Mouse (Mus musculus) liver, postnatal 0 days (tissue): Measurements from ENCODE around the gene Esyt1. TPM values are rescaled to one million over a fixed set of nuclear protein-coding genes. Genes with fewer than 3 reads are reported as not detected.
A peak's percentile ranks its signal among the peaks of the same experiment; 100 is the strongest.
"Not testable (repeated sequence)": the region's sequence is repeated elsewhere in the genome, so short reads cannot be mapped to it uniquely, and the experiment has no call there.

Source experiments
- ATAC-seq: fragments of 200-750 bp; cut with Nextera tagmentation; 2 replicates; pipeline ENCODE4 v1.8.0; 2017; ENCODE audit warnings: mild to moderate bottlenecking, moderate library complexity
- DNase-seq: peaks from one replicate; pipeline ENCODE4 v3.0.0-alpha.2; 2016
- H3K27ac ChIP-seq: fragments of 300-500 bp; sonication (generic); 2 replicates; pipeline ENCODE4 v1.5.1; 2014; ENCODE audit warnings: antibody characterized with exemption, moderate library complexity, mild to moderate bottlenecking, low read depth
- H3K27me3 ChIP-seq: fragments of 300-500 bp; sonication (generic); 2 replicates; pipeline ENCODE4 v1.6.1; 2014; ENCODE audit warnings: low read length, control low read depth, mixed read lengths; ENCODE audit not compliant: insufficient read depth
- H3K36me3 ChIP-seq: fragments of 300-500 bp; sonication (generic); replicated peaks from 2 replicates; pipeline ENCODE4 v1.6.1; 2014; ENCODE audit warnings: mild to moderate bottlenecking, control low read depth, low read length, moderate library complexity, mixed read lengths; ENCODE audit not compliant: insufficient read depth
- H3K4me1 ChIP-seq: fragments of 300-500 bp; sonication (generic); 2 replicates; pipeline ENCODE4 v1.6.1; 2014; ENCODE audit warnings: antibody characterized with exemption, mild to moderate bottlenecking, control low read depth; ENCODE audit not compliant: insufficient read depth
- H3K4me2 ChIP-seq: fragments of 300-500 bp; sonication (generic); 2 replicates; pipeline ENCODE4 v1.6.1; 2014; ENCODE audit warnings: low read depth, mild to moderate bottlenecking, low read length, moderate library complexity, mixed read lengths
- H3K4me3 ChIP-seq: fragments of 300-500 bp; sonication (generic); 2 replicates; pipeline ENCODE4 v1.5.1; 2014; ENCODE audit warnings: low read depth, low read length
- H3K9ac ChIP-seq: fragments of 300-500 bp; sonication (generic); replicated peaks from 2 replicates; pipeline ENCODE4 v1.6.1; 2014; ENCODE audit warnings: mild to moderate bottlenecking, moderate library complexity
- H3K9me3 ChIP-seq: fragments of 300-500 bp; sonication (generic); 2 replicates; pipeline ENCODE4 v1.6.1; 2016; ENCODE audit warnings: mild to moderate bottlenecking, control low read depth, low read length, mixed read lengths
- CTCF ChIP-seq: sonication (generic); IDR thresholded peaks from 2 replicates; pipeline ENCODE4 v1.5.1; 2016; ENCODE audit warnings: antibody characterized with exemption, low read depth
- EP300 ChIP-seq: IDR thresholded peaks from 2 replicates; pipeline ENCODE4 v1.6.1; 2016; ENCODE audit warnings: antibody characterized with exemption, low read depth, mild to moderate bottlenecking
- WGBS: fragments of 180-500 bp; shearing (Covaris S2); extraction: QIAGEN DNeasy Blood & Tissue Kit; methylation state at CpG from one replicate; pipeline ENCODE4 v1.1.7; 2014; ENCODE audit not compliant: insufficient replicate concordance; 5-methylcytosine and 5-hydroxymethylcytosine counted together
- polyA plus RNA-seq: library from polyadenylated mRNA; unstranded; fragments of >200 nt; fragmentation: Nextera tagmentation; extraction: Ambion mirVana; gene quantifications from 2 replicates; pipeline ENCODE4 v1.2.1, GENCODE M21; 2015

The Esyt1 gene
- polyA plus RNA-seq, 1 experiment from 2014 or later: 7.6 TPM

DNA sequence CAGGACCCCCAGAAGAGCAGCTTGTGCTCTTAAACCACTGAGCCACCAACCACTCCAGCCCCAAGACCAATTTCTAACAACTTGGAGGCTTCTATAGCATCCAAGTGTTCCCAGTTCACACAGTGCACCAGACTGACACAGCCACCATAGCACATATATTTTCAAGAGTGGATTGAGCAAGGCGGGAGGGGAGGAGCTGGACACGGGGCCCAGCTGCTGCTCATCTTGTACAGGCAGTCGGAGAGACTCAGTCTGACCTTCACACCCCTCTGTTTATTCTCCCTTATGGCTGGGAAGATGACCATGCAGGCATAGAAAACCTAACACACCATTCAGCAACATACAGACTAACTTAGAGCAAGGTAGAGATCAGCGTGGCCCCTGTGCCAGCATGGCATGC, 15.8 kb downstream of the Esyt1 start:
- DNase-seq (no peak), ATAC-seq (no peak)
- WGBS: 71% methylated on average over 4 of the region's 4 CpGs

DNA sequence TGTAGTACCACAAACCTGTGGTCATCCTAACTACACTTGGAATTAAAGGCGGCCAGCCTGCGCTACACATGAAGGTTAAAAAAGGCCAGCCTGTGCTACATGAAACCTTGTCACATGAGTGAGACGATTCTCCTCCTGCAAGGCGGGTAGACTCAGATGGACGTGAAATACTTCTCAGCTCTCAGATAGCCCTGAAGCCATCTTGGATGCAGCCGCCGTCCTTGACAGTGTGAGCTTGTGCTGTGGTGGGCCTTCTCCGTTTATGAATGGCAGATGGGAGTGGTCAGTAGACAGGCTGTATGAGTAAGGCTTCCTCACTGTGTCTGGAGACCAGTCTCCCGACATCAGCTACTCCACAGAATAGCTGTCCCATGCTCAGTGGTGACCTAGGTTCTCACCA, 16.5 kb downstream of the Esyt1 start:
- no peak overlapping the region for H3K27ac ChIP-seq
- H3K27me3 ChIP-seq: no peaks in the 10 kb centered on the region
- H3K4me2 ChIP-seq: no peak overlapping the region
- no peak overlapping the region for H3K9ac ChIP-seq
- 86% methylated on average over 9 of the region's 9 CpGs for WGBS
- peaks cover 11% of the 10 kb centered on the region for H3K4me1 ChIP-seq
- ATAC-seq (no peak), DNase-seq (no peak)
- no peak overlapping the region for H3K4me3 ChIP-seq
- H3K36me3 ChIP-seq: peaks cover 31% of the 10 kb centered on the region
- TF ChIP-seq EP300 (no peak), CTCF (no peak)
- H3K9me3 ChIP-seq: no peaks in the 10 kb centered on the region

More for the DNA sequence above, 15.8 kb downstream of the Esyt1 start:
- H3K36me3 ChIP-seq: peaks cover 32% of the 10 kb centered on the region
- no peak overlapping the region for H3K27ac ChIP-seq
- no peak overlapping the region for H3K4me2 ChIP-seq
- peaks cover 5% of the 10 kb centered on the region for H3K4me1 ChIP-seq
- TF ChIP-seq CTCF: no peak
- TF ChIP-seq EP300: no peak
- H3K4me3 ChIP-seq: no peak overlapping the region
- no peaks in the 10 kb centered on the region for H3K27me3 ChIP-seq
- no peaks in the 10 kb centered on the region for H3K9me3 ChIP-seq
- no peak overlapping the region for H3K9ac ChIP-seq

GRCm38 (mm10) chr10:128508260-128508659, 17.4 kb downstream of the Esyt1 start:
- no peak overlapping the region for H3K9ac ChIP-seq
- TF ChIP-seq EP300: no peak
- TF ChIP-seq CTCF: no peak
- H3K9me3 ChIP-seq: no peaks in the 10 kb centered on the region
- DNase-seq: no peak
- H3K36me3 ChIP-seq: peaks cover 25% of the 10 kb centered on the region
- no peak overlapping the region for H3K4me3 ChIP-seq
- WGBS: 78% methylated on average over 9 of the region's 9 CpGs
- H3K4me1 ChIP-seq: peaks cover 16% of the 10 kb centered on the region
- H3K27me3 ChIP-seq: no peaks in the 10 kb centered on the region
- no peak for ATAC-seq
- H3K4me2 ChIP-seq: no peak overlapping the region
- H3K27ac ChIP-seq: no peak overlapping the region

DNA sequence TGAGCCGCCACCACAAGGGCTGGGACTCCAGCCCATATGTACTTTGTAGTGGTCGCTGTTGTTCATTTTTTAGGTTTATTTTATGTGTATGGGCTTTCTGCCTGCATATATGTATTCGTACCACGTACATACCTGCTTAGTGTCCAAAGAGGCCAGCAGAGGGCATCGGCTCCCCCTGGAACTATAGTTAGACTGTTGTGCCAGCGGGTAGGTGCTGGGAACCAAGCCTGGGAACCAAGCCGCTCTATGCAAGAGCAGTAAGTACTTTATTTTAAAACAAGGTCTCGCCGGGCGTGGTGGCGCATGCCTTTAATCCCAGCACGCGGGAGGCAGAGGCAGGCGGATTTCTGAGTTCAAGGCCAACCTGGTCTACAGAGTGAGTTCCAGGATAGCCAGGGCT, 19.7 kb downstream of the Esyt1 start:
- DNase-seq: peak; percentile 8
- Histone ChIP-seq H3K9ac (no peak overlapping the region), H3K4me3 (no peak overlapping the region), H3K36me3 (peaks cover 11% of the 10 kb centered on the region), H3K9me3 (no peaks in the 10 kb centered on the region), H3K4me2 (no peak overlapping the region), H3K4me1 (peaks cover 27% of the 10 kb centered on the region), H3K27ac (no peak overlapping the region), H3K27me3 (no peaks in the 10 kb centered on the region)
- 95% methylated on average over 14 of the region's 14 CpGs for WGBS
- peak; percentile 32; the same call in 1 of the 2 replicates for TF ChIP-seq CTCF
- no peak for TF ChIP-seq EP300
- ATAC-seq: no peak

GRCm38 (mm10) chr10:128505371-128505667, 20.4 kb downstream of the Esyt1 start:
- DNase-seq, H3K27me3 ChIP-seq, ATAC-seq, H3K4me3 ChIP-seq, H3K9ac ChIP-seq, H3K36me3 ChIP-seq, H3K9me3 ChIP-seq: not testable (repeated sequence)
- H3K4me2 ChIP-seq: peak overlapping the region; percentile 50; the same call in 1 of the 2 replicates
- WGBS: 69% methylated on average over 5 of the region's 5 CpGs
- H3K4me1 ChIP-seq: peaks cover 27% of the 10 kb centered on the region
- peak overlapping the region; percentile 90 for H3K27ac ChIP-seq

GRCm38 (mm10) chr10:128504641-128505370, 20.9 kb downstream of the Esyt1 start:
- Histone ChIP-seq H3K9ac (peak overlapping the region; percentile 47), H3K27ac (peak overlapping the region; percentile 90), H3K4me2 (peak overlapping the region; percentile 50), H3K36me3 (peaks cover under 1% of the 10 kb centered on the region), H3K27me3 (no peaks in the 10 kb centered on the region), H3K4me3 (no peak overlapping the region), H3K9me3 (no peaks in the 10 kb centered on the region), H3K4me1 (peaks cover 31% of the 10 kb centered on the region)
- WGBS: 30% methylated on average over 9 of the region's 9 CpGs
- peak; percentile 43 for ATAC-seq
- DNase-seq: peak; percentile 56
- 0 out of 2 replicates have a peak, but pooled peaks have one; percentile 17 for TF ChIP-seq CTCF
- no peak for TF ChIP-seq EP300

DNA sequence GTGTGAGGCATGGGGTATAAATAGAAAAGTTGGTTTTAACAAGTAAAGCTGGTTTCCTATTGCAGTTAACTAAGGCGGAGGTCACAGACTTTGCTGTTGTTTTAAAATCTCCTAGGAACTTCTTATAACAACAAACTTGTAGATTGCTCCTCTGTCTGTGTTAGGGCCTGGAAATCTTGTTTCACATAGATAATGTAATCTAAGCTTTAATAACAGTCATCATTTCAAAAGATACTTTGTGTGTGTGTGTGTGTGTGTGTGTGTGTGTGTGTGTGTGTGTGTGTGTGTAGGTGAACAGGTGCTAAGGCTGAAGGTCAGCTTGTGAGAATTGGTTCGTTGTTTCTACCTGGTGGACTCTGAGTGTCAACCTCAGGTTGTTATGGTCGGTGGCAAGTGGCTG, 21.7 kb downstream of the Esyt1 start:
- Histone ChIP-seq H3K27me3 (no peaks in the 10 kb centered on the region), H3K4me2 (peak overlapping the region; percentile 50; the same call in 1 of the 2 replicates), H3K4me1 (peaks cover 31% of the 10 kb centered on the region), H3K9me3 (no peaks in the 10 kb centered on the region), H3K4me3 (no peak overlapping the region), H3K27ac (peak overlapping the region; percentile 90), H3K9ac (no peak overlapping the region; the same call in 1 of the 2 replicates), H3K36me3 (no peaks in the 10 kb centered on the region)
- DNase-seq (no peak), ATAC-seq (no peak)
- TF ChIP-seq EP300: no peak
- WGBS: 41% methylated on average over 3 of the region's 3 CpGs
